Mouse (Mus musculus) embryonic facial prominence, embryonic 11.5 days (tissue): Measurements from ENCODE around the gene Gm42372. TPM values are rescaled to one million over a fixed set of nuclear protein-coding genes. Genes with fewer than 3 reads are reported as not detected.

ENCODE experiments used
- polyA plus RNA-seq: library from polyadenylated mRNA; unstranded; fragments of >200 nt; fragmentation: Nextera tagmentation; extraction: Ambion mirVana; gene quantifications from 2 replicates; pipeline ENCODE4 v1.2.1, GENCODE M21; 2014

The Gm42372 gene
- polyA plus RNA-seq, 1 experiment from 2014 or later, result 0.63 TPM

Other genes with a start within 250 kb of the Gm42372 start
- 262 and 279 TPM in 2 replicates for gene Ap2s1, start 244.7 kb upstream of the Gm42372 start, polyA plus RNA-seq
- gene Slc1a5, start 201.7 kb upstream of the Gm42372 start, polyA plus RNA-seq, result 19.6 and 19.7 TPM in 2 replicates
- gene Strn4, start 167.2 kb upstream of the Gm42372 start, polyA plus RNA-seq, result 102 and 121 TPM in 2 replicates
- gene Fkrp, start 166.4 kb upstream of the Gm42372 start, polyA plus RNA-seq, result 21.0 and 24.9 TPM in 2 replicates
- gene Prkd2, start 140.2 kb upstream of the Gm42372 start, polyA plus RNA-seq, result 10.1 and 11.4 TPM in 2 replicates
- 11.5 and 12.2 TPM in 2 replicates for gene Dact3, start 107.8 kb upstream of the Gm42372 start, polyA plus RNA-seq
- 16.0 and 19.8 TPM in 2 replicates for gene Gng8, start 91.3 kb upstream of the Gm42372 start, polyA plus RNA-seq
- gene Ptgir, start 76.6 kb upstream of the Gm42372 start, polyA plus RNA-seq, result 0.87 and 1.1 TPM in 2 replicates
- 227 and 237 TPM in 2 replicates for gene Calm3, start 59.0 kb upstream of the Gm42372 start, polyA plus RNA-seq
- gene Pnmal2, start 38.4 kb upstream of the Gm42372 start, polyA plus RNA-seq, result 3.7 and 4.2 TPM in 2 replicates
- 5.3 and 6.6 TPM in 2 replicates for gene Pnmal1, start 23.4 kb upstream of the Gm42372 start, polyA plus RNA-seq
- gene Ccdc8, start 9.6 kb downstream of the Gm42372 start, polyA plus RNA-seq, result 15.9 and 17.1 TPM in 2 replicates
- gene Ppp5c, start 44.8 kb downstream of the Gm42372 start, polyA plus RNA-seq, result 100 and 102 TPM in 2 replicates
- 6.7 TPM in 2 replicates for gene Hif3a, start 79.3 kb downstream of the Gm42372 start, polyA plus RNA-seq
- gene Psg16, start 91.0 kb downstream of the Gm42372 start, polyA plus RNA-seq, result 0.10 and 0.11 TPM in 2 replicates
- gene Ceacam3, start 167.2 kb downstream of the Gm42372 start, polyA plus RNA-seq, result not detected in 2 replicates
- gene Psg29, start 220.4 kb downstream of the Gm42372 start, polyA plus RNA-seq, result not detected in 2 replicates